Mouse (Mus musculus): ENCODE results near the gene Atxn7l1. TPM values are rescaled to one million over a fixed set of nuclear protein-coding genes. Genes with fewer than 3 reads are reported as not detected.

Gene Atxn7l1
- polyA plus RNA-seq, 1 experiment, result 90.6 TPM

- peaks cover 9% of the 10 kb centered on the region for H3K4me1 ChIP-seq (ENCODE audit: control insufficient read depth, insufficient read depth, low read length)
- TF ChIP-seq POLR2A (IDR thresholded peaks at IDR 0.05; ENCODE audit: borderline replicate concordance, low read depth, low read length) (no peak), CTCF (IDR thresholded peaks at IDR 0.05; ENCODE audit: low read depth, low read length) (no peak)
- H3K27ac ChIP-seq (ENCODE audit: insufficient read depth, low read depth, low read length), result peak overlapping the region; percentile 69
- peak overlapping the region; percentile 64 for H3K4me3 ChIP-seq (ENCODE audit: insufficient read depth, low read length)
Observed at GRCm38 (mm10) chr12:33302070-33302469, 154.6 kb downstream of the Atxn7l1 start.

- no peak for TF ChIP-seq POLR2A (IDR thresholded peaks at IDR 0.05; ENCODE audit: borderline replicate concordance, low read depth, low read length)
- no peak for TF ChIP-seq CTCF (IDR thresholded peaks at IDR 0.05; ENCODE audit: low read depth, low read length)
- Histone ChIP-seq H3K4me3 (ENCODE audit: insufficient read depth, low read length) (peak overlapping the region; percentile 64), H3K27ac (ENCODE audit: insufficient read depth, low read depth, low read length) (peak overlapping the region; percentile 79), H3K4me1 (ENCODE audit: control insufficient read depth, insufficient read depth, low read length) (peaks cover 9% of the 10 kb centered on the region)
Observed at GRCm38 (mm10) chr12:33302523-33303383, 155.3 kb downstream of the Atxn7l1 start.

GRCm38 (mm10) chr12:33303384-33303770 is 155.9 kb downstream of the Atxn7l1 start:
- H3K4me3 ChIP-seq (ENCODE audit: insufficient read depth, low read length), result peak overlapping the region; percentile 64
- peaks cover 9% of the 10 kb centered on the region for H3K4me1 ChIP-seq (ENCODE audit: control insufficient read depth, insufficient read depth, low read length)
- TF ChIP-seq CTCF (IDR thresholded peaks at IDR 0.05; ENCODE audit: low read depth, low read length) (no peak), POLR2A (IDR thresholded peaks at IDR 0.05; ENCODE audit: borderline replicate concordance, low read depth, low read length) (no peak)
- peak overlapping the region; percentile 79 for H3K27ac ChIP-seq (ENCODE audit: insufficient read depth, low read depth, low read length)

GRCm38 (mm10) chr12:33305106-33305505 is 157.6 kb downstream of the Atxn7l1 start:
- Histone ChIP-seq H3K4me3 (ENCODE audit: insufficient read depth, low read length) (no peak overlapping the region), H3K27ac (ENCODE audit: insufficient read depth, low read depth, low read length) (no peak overlapping the region), H3K4me1 (ENCODE audit: control insufficient read depth, insufficient read depth, low read length) (peaks cover 9% of the 10 kb centered on the region)
- TF ChIP-seq POLR2A (IDR thresholded peaks at IDR 0.05; ENCODE audit: borderline replicate concordance, low read depth, low read length) (no peak), CTCF (IDR thresholded peaks at IDR 0.05; ENCODE audit: low read depth, low read length) (no peak)

- TF ChIP-seq CTCF (IDR thresholded peaks at IDR 0.05; ENCODE audit: low read depth, low read length) (no peak), POLR2A (IDR thresholded peaks at IDR 0.05; ENCODE audit: borderline replicate concordance, low read depth, low read length) (no peak)
- H3K27ac ChIP-seq (ENCODE audit: insufficient read depth, low read depth, low read length), result no peak overlapping the region
- H3K4me1 ChIP-seq (ENCODE audit: control insufficient read depth, insufficient read depth, low read length), result peaks cover 12% of the 10 kb centered on the region
- no peak overlapping the region for H3K4me3 ChIP-seq (ENCODE audit: insufficient read depth, low read length)
Observed at GRCm38 (mm10) chr12:33306476-33306875, 159.0 kb downstream of the Atxn7l1 start.

GRCm38 (mm10) chr12:33308668-33309067 is 161.2 kb downstream of the Atxn7l1 start:
- Histone ChIP-seq H3K4me1 (ENCODE audit: control insufficient read depth, insufficient read depth, low read length) (peaks cover 29% of the 10 kb centered on the region), H3K27ac (ENCODE audit: insufficient read depth, low read depth, low read length) (no peak overlapping the region)

GRCm38 (mm10) chr12:33313828-33314671 is 166.6 kb downstream of the Atxn7l1 start:
- peak overlapping the region; percentile 89 for H3K27ac ChIP-seq (ENCODE audit: insufficient read depth, low read depth, low read length)
- H3K4me1 ChIP-seq (ENCODE audit: control insufficient read depth, insufficient read depth, low read length), result peaks cover 56% of the 10 kb centered on the region
- peak overlapping the region; percentile 66 for H3K4me3 ChIP-seq (ENCODE audit: insufficient read depth, low read length)

More at GRCm38 (mm10) chr12:33308668-33309067, 161.2 kb downstream of the Atxn7l1 start:
- no peak overlapping the region for H3K4me3 ChIP-seq (ENCODE audit: insufficient read depth, low read length)
- no peak for TF ChIP-seq POLR2A (IDR thresholded peaks at IDR 0.05; ENCODE audit: borderline replicate concordance, low read depth, low read length)
- TF ChIP-seq CTCF (IDR thresholded peaks at IDR 0.05; ENCODE audit: low read depth, low read length), result no peak

GRCm38 (mm10) chr12:33314924-33315643 is 167.6 kb downstream of the Atxn7l1 start:
- peak overlapping the region; percentile 66 for H3K4me3 ChIP-seq (ENCODE audit: insufficient read depth, low read length)
- no peak for TF ChIP-seq CTCF (IDR thresholded peaks at IDR 0.05; ENCODE audit: low read depth, low read length)
- TF ChIP-seq POLR2A (IDR thresholded peaks at IDR 0.05; ENCODE audit: borderline replicate concordance, low read depth, low read length), result no peak
- H3K27ac ChIP-seq (ENCODE audit: insufficient read depth, low read depth, low read length), result peak overlapping the region; percentile 89
- peaks cover 57% of the 10 kb centered on the region for H3K4me1 ChIP-seq (ENCODE audit: control insufficient read depth, insufficient read depth, low read length)

More at GRCm38 (mm10) chr12:33313828-33314671, 166.6 kb downstream of the Atxn7l1 start:
- no peak for TF ChIP-seq CTCF (IDR thresholded peaks at IDR 0.05; ENCODE audit: low read depth, low read length)
- TF ChIP-seq POLR2A (IDR thresholded peaks at IDR 0.05; ENCODE audit: borderline replicate concordance, low read depth, low read length), result no peak

- Histone ChIP-seq H3K27ac (ENCODE audit: insufficient read depth, low read depth, low read length) (peak overlapping the region; percentile 60), H3K4me3 (ENCODE audit: insufficient read depth, low read length) (peak overlapping the region; percentile 66), H3K4me1 (ENCODE audit: control insufficient read depth, insufficient read depth, low read length) (peaks cover 55% of the 10 kb centered on the region)
- no peak for TF ChIP-seq POLR2A (IDR thresholded peaks at IDR 0.05; ENCODE audit: borderline replicate concordance, low read depth, low read length)
- TF ChIP-seq CTCF (IDR thresholded peaks at IDR 0.05; ENCODE audit: low read depth, low read length), result no peak
Observed at GRCm38 (mm10) chr12:33315804-33316203, 168.3 kb downstream of the Atxn7l1 start.

All from bone marrow macrophage, adult 2 months (primary cell).